Mouse (Mus musculus) erythroblast, embryonic 14.5 days (primary cell): Measurements from ENCODE around the gene Srp14.

Experiments
- GATA1 ChIP-seq: IDR thresholded peaks from 2 replicates; pipeline ENCODE4 v1.6.1; 2012; ENCODE audit warnings: low read length, inconsistent platforms, mixed read lengths
- TAL1 ChIP-seq: IDR thresholded peaks from 3 replicates; pipeline ENCODE4 v1.6.1; 2012; ENCODE audit warnings: low read length, inconsistent platforms, mixed read lengths

GRCm38 (mm10) chr2:118480886-118481285, 1.4 kb upstream of the Srp14 start:
- TF ChIP-seq GATA1 (no peak), TAL1 (no peak)
